Mouse (Mus musculus): Measurements from ENCODE around the gene Cnot9.
"Not testable (repeated sequence)": the region's sequence is repeated elsewhere in the genome, so short reads cannot be mapped to it uniquely, and the experiment has no call there.

The Cnot9 gene

DNA sequence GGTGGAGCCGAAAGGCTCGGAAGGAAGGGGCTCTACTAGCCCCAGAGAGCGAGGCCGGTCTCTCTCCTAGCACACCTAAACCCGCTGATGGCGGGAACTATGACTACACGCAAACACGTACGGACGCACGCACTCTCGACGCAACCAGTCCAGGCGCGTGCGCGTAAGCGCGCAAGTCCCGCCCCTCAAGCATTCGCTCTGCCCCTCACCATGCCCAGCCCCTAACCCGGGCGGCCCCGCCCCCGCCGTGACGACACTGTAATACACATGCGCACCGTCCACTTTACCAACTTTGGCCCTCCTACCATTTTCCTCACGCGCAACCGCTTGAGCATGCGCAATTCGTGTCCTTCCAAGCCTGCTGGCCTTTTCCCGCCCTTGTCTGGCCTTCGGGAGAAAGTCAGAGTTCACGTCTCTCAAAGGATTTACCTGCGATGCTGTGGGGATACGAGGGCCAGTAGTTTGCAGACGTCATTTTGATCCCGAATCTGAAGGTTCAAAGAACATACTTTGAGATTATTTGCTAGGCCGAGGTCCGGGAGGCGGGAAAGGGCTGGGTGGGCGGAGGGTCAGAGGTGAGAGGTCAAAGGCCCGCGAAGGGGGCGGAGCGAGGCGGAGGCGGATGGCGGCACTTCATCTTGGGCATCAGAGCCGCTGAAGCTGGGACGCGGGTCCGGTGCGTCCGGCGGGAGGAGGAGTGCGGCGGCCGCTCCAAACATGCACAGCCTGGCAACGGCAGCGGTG, at the start of gene Cnot9:
TSS of gene Cnot9 (plus strand) at position 338 of the 744 bp plus-strand sequence.
- peak; percentile 100 for DNase-seq (ENCODE audit: low spot score)

DNA sequence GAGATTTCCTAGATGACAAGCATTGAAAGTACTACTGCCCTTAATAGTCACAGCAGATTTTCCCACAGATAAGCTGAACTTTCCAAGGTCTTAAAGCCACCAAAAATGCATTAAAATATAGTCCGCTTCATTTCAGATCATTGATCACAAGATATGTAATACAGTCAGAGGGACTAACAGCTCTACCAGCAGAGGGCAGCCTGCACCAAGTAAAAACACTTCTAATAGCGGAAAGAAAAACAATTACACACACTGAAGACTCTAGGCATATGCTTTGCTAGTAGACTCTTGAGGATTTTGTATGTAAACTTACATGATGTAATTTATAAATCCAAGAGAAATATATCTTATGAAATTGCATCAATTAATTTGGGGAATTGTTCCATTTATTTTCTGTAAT, 45.6 kb upstream of the Cnot9 start:
- DNase-seq (ENCODE audit: low spot score) = no peak

DNA sequence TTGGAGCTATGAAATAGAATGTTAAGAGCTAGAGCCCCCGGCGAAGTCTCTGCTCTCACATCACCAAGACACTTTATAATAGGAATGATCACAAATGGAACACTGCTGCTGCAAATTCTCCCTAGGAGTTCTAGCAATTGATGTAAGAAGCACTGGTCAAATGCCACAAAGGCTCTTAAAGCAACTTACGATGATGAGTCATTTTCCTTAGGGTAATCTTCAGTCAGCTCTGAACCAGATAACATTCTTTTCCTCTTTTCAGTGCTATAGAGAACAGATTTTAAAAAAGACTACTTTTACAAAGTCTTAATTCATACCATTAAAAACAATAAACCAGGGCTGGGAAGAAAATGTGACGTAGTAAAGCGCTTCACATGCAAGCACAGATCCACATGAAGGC, 20.1 kb upstream of the Cnot9 start:
- no peak for DNase-seq (ENCODE audit: low spot score)

DNA sequence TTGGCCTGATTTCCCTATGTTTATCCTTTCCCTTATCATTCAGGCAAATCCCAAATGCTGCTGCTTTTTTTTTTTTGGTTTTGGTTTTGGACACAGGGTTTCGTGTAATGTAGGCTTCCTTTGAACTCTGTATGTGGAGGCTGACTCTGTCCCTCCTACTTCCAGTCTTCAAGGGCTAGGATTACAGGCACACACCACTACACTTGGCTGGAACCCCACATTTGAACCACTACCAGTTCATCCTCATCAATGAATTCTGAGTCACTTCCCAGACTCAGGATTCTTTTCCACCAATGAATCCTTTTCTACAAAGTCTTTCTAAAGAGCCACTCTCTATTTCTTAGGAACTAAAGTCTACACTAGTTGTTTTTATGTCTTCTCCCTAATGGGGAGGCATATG, 4.8 kb upstream of the Cnot9 start:
- DNase-seq (ENCODE audit: low spot score) = no peak

DNA sequence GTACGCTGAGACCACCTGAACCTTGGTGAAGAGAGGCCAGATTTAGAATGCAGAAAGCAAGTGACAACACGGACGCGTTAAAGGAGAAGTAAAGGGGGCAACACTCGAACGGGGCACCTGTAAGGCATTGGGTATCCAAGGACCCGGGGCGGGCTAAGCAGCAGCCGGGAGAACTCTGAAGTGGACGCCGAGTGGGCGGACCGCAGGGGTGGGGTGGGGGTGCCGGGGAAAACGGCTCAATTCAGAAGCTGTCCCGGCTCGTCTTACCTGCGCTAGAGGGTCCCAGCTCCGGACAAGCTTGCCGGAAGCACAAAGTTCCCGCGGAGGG, 501 bp upstream of the Cnot9 start:
- no peak for DNase-seq (ENCODE audit: low spot score)

DNA sequence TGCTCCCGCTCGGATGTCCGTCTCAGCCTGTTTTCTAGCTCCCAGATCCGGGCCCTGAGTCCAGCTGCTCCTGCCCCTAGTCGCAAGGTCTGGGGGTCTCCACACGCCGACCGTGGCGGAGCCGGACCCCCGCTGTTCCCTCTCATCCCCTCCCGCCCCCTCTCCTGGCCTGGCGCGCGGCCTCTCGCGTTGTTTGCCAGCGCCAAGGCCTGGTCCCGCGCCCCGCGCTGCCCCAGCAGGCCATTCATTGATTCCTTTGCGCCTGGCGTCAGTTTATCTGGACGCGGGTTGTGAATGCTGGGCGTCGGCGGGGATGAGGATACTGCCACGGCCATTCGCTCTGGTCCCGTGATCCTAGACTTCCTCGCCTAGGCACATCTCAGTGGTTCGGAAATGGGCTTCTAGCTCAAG, 618 bp downstream of the Cnot9 start:
- DNase-seq (ENCODE audit: low spot score) = no peak

DNA sequence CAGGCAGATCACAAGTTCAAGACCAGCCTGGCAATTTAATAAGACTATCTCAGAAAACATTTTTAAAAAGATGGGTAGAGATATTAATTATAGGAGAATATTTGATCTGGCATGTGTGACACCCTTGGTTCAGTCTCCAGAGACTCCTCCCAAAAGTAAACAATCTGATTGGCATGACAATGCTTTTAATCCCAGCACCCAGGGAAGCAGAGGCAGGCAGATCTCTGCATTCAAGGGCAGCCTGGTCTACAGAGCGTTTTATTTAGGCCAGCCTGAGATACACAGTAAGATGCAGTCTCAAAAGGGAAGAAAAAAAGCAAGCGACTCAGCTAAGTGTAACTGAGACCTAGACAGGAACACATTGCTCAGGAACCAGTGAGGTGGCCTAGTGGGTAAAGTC, 1.9 kb downstream of the Cnot9 start:
- DNase-seq (ENCODE audit: low spot score) = no peak

DNA sequence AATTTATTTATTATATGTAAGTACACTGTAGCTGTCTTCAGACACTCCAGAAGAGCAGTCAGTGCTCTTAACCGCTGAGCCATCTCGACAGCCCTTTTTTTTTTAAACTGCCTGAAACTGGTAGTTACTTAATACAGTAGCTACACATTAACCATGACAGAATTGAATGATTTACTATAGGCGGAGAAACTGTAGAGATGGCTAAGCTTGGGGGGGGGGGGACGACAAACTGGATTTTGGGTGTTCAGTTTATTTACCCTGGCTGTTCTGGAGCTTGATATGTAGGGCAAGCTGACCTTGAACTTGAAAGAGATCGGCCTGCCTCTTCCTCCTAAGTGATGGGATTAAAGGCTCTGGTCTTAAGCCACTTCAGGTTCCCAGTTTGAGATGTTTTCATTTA, 5.4 kb downstream of the Cnot9 start:
- DNase-seq (ENCODE audit: low spot score) = no peak

DNA sequence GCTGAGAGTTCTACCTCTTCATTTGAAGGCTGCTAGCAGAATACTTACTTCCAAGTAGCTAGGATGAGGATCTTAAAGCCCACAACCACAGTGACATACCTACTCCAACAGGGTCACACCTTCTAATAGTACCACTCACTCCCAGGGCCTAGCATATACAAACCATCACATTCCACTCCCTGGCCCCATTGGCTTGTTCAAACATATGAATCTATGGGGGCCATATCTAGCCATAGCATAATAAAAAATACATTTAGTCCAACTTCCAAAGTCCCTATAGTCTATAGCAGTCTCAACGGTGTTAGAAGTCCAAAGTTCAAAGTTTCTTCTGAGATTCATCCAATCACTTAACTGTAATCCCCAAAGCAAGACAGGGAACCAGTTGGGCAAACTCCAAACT, 7.1 kb downstream of the Cnot9 start:
- not testable (repeated sequence) for DNase-seq (ENCODE audit: low spot score)

DNA sequence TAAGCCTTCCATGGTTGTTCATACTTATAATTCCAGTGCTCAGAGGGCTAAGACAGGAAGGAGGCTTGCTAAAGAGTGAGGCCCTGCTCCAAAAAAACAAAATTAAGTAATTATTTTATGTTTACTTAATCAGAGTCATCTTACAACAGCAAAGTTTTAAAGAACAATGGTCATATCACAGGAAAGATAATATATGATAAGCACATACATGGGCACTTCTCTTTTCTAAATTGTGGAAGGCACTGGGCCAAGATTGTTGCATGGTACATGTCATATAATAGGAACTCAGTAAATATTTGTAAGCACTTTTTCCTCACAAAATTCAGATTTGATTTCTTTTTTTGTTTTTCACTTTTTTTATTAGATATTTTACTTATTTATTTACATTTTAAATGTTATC, 14.0 kb downstream of the Cnot9 start:
- no peak for DNase-seq (ENCODE audit: low spot score)

DNA sequence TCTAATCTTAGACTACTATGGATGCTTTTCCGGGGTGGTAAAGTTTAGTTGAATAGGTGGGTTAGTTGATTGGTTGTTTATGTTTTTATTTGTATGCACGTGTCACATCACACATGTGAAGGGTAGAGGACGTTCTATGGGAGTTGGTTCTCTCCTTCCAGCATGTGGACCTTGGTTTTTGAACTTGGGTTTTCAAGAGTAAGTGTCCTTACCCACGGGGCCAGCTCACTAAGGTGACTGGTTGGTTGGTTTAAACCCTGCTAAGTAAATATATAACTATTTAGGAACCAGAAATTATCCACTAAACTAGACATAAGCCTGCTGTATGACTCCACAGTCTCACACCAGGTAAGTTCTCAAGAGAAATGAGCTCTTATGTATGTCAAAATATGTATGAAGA, 18.9 kb downstream of the Cnot9 start:
- DNase-seq (ENCODE audit: low spot score) = no peak

DNA sequence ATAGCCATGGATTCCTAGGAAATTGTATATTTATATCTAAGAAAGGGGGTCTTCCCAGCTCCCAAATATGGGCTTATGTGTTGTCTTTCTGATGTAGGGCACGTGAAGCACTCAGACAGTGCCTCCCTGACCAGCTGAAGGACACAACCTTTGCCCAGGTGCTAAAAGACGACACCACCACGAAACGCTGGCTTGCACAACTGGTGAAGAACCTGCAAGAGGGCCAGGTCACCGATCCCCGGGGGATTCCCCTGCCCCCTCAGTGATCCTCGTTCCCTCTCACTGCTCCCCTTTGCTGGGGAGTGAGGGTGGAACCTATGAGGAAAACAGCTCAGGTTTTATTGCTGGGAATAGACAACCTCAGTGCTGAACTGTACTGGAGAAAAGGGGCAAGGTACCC, 22.7 kb downstream of the Cnot9 start:
- DNase-seq (ENCODE audit: low spot score) = no peak

DNA sequence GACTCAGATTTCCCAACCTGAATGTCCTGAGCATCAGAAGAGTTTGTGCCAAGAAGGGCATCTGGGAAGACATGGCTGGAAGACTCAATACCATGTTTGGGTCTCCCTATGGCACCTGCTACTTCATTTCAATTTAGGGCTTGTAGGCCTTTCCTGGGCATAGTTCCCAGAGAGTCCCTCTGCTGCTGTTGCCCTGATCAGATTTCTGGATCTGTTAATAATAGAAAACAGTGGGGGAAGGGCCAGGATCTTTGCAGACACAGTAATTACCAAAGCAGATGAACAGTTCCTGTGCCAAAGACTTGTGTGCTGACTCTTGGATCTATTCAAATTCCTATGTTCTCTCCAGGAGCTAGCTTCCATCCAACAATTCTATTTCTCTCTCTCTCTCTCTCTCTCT, 32.8 kb downstream of the Cnot9 start:
- no peak for DNase-seq (ENCODE audit: low spot score)

DNA sequence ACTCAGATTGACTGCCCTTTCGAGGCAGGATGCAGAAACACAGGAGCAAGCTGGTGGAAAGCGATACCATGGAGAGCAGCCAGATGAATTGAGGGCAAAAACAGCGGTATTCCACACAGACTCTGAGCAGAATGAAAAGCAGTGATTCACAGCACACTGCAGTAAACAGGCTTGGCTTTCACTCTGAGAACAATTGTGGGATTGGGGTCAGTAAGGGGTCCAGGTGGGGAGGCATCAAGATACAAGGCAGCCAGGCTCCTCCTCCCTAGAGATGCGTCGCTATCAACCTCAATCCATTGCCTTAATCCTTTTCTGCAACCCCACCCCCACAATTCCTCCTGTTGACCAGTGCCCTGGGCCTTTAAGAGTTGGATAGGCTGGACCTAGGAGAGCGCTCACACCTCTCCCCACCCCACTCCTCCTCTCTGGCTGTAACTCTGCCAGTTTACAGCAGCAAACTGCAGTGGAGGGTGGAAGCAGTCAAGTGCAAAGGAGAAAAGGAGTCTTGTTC, 36.6 kb downstream of the Cnot9 start, which contains the start of gene Plcd4:
TSS of gene Plcd4 (plus strand) at position 438 of the 511 bp plus-strand sequence.
- DNase-seq (ENCODE audit: low spot score) = no peak

DNA sequence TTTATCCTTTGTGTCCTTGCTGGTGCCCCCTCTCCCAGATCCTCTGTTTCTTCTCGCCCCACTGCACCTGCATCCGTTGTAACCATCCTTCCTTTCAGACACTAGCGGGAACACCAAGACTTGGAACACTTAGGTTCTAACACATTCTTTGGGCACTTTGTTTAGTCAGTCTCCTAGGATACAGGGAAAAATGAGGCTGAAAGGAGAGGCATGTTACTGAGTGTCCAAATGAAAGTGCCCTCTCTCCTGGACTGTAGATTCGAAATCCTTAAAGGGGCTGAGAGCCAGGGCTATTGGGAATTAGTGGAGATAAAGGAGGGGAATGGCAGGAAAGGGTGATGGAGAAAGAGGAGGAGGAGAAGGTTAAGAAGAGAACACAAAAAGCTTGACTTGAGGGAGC, 38.3 kb downstream of the Cnot9 start, which contains the start of gene Usp37:
TSS of gene Usp37 (minus strand) at position 101 of the 400 bp plus-strand sequence.
- DNase-seq (ENCODE audit: low spot score) = no peak

DNA sequence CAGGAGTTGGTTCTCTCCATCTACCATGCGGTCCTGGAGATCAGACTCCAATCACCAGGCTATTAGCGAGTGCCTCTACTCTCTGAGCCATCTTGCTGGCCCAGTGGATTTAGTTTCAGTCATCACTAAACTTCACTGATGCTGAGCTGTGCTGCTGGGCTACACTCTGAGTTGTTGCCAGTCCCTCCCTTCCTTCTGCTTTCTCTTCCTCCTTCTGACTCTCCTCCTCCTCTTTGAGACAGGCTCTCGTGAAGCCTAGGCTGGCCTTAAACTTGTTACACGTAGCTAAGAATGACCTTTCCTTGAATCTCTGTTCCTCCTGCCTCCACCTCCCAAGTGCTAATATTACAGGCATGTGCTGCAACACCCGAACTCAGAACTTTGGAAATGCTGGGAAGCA, 53.2 kb downstream of the Cnot9 start:
- no peak for DNase-seq (ENCODE audit: low spot score)

DNA sequence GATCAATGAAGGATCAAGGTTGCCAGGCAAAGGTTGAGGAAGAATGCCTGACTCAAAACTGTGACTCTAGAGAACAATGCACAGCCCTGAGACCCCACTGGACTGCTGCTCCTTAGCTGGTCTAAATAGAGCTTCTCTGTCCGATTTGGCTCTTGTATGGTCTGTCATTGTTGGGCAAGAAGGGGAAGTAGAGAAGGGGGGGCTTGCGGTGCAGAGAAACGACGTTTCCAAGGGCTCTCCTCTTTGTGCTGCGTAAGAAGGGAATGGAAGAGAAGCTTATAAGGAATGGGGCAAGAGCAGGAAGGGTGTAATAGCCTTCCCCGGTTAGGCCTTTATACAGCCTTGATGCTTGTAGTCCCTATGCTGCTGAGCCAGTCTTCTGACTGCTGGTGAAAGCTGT, 60.0 kb downstream of the Cnot9 start:
- no peak for DNase-seq (ENCODE audit: low spot score)

DNA sequence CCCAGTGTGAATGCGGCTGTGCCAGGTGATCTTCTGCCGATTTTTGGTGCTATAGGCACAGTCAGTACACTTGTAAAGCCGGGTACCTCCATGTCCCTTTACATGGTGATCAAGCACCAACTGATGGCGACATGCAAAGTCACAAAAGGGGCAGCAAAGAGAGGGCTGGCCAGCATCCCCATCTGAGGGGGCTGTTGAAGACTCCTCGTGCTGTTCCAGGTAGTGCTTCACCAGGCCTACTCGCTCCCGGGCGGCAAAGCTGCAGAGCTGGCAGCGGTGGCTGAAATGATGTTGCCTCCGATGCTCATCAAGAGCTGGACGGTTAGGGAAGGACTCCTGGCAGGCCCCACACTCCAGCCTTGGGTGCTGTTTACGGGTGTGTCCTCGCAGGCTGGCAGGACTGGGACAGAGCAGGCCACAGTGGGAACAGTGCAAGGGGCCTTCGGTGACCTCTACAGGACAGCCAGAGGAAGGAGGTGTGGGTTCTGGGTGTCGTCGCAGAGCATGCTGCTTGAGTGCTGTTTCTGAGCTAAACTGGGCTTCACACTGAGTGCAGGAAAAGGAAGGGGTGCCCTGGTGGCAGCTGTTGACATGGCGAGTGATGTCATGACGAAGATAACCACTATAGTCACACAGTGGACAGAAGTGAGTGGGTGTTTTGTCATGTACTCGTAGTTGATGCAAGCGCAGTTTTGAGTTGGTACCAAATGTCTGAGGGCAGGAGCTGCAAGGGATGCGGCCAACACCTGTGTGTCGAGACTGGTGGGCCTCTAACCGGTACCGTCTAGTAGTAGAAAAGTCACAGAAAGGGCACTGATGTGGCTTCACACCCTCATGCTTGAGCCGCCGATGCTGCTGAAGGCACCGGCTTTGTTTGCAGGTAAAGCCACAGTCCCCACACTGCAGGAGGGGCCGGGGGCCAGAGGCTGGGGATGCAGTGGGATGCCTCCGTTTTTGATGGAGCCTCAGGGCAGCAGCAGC, 64.2 kb downstream of the Cnot9 start:
- DNase-seq (ENCODE audit: low spot score) = no peak

Data from urinary bladder, postnatal 25 days (tissue).